Mouse (Mus musculus) right cerebral cortex, postnatal 10 days (tissue): ENCODE measurements at regions not wholly inside any gene's neighbourhood (a gene's known extent, or its start where the extent isn't known, plus 50 kb on each side); places are given as distances from the start of the nearest gene placed in this dataset.

ENCODE experiments used
- DNase-seq, 2 experiments: peaks; one replicate each; pipeline ENCODE4 v3.0.0; 2021; ENCODE audit warnings: low spot score in 2 of 2

DNA sequence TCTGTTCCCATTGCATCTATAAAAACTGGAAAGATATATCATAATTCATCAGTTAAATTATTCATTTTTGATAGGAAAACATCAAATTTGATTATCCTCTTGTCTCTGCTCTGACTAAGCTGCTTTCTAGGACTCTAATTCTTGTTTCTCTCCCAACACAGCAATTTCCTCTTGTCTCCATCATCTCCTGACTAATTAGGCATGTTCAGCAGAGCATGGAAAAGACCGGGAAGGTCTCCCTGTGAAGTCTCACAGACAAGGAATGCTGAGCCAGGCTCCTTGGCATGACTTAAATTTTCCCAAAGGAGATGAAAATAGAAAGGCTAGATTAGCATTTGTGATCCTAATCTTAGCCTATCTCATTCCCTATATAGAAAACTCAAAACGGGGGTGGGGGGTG lies 192.3 kb downstream of the Chrna7 start:
- peak; percentile 21 for DNase-seq

DNA sequence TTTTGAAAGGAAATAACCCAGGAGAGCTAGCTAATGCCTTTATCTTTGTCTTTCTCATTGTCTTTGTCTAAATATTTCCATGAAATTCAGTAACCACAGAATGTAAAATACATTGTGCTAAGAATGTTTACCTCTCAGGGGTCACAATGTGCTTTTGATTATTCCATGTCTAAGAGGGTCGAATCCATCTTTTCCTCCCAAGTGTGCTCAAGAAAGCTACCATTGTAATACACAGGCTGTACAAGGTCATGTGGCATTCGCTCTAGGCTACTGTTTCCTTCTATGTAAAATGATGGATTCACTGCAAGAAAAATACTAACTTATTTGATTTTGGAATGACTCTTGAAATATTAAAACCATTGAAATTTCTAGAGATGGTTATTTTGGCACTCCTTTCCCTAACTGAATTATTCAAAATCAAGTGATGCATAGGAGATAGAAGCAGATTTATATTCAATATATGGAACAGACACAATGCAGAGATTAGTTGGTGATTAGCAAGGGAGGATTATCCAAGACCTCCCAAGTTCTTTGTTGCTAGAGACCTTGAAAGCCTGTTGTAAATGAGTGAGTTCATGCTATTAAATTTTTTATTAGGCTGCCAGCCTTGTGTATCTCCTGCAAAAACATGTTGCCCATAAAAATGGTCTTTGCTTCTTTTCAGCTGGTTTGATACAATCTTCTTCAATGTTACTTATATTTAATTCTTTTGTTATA lies 193.4 kb downstream of the Chrna7 start:
- DNase-seq, result no peak

DNA sequence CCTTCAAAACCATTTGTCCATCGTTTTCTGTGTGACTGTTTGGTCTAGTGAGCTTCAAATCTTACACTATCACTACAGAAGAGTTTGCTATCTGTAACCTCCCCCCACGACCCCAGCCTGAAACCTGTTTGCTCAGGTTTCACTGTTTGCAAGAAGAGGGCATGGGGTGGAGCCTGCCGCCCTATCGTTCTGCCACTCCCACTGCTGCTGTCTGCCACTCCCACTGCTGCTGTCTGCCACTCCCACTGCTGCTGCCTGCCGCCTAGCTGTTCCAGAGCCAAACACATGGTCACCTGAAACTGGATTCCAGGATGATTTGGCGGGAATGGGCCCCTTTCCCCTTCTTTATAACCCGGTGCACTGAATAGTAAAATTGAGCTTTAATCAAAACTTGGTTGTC lies 157.6 kb upstream of the A26c2 start:
- no peak for DNase-seq
